ENCODE assay signal across 11 mouse cellular contexts in genomic region chr8:11381544-11381943, GRCm38 (mm10).
DNase-seq lines count a peak whose midpoint lies in the region; ATAC-seq and TF ChIP-seq lines count a peak whose summit lies in the region.
"Had no signal": no experiment of that assay in that cellular context is flagged by ENCODE, and none has a peak within 500 bp of the region (broad histone marks: within the 10 kb centered on the region; RNA-seq: fewer than 3 reads in every experiment).

No protein-coding gene starts in this region.

- TF ChIP-seq EP300 in lung, postnatal 0 days (IDR thresholded peaks at IDR 0.05) = no peak
- TF ChIP-seq EP300 in heart, postnatal 0 days (IDR thresholded peaks at IDR 0.05; ENCODE audit: low read depth) = no peak
- no peak for TF ChIP-seq EP300 in stomach, postnatal 0 days (optimal IDR thresholded peaks at IDR 0.05)

- H3K9ac ChIP-seq in heart, embryonic 13.5 days = peak overlapping the region; percentile 64
- H3K9ac ChIP-seq in lung, postnatal 0 days (replicated peaks; ENCODE audit: low read depth) = no peak overlapping the region
- peak overlapping the region; percentile 12; the same call in 1 of the 2 replicates for H3K9ac ChIP-seq in heart, postnatal 0 days (replicated peaks; ENCODE audit: low read depth, low read length)
- no peak overlapping the region for H3K9ac ChIP-seq in stomach, postnatal 0 days (ENCODE audit: low read length)
- H3K9ac ChIP-seq: neural tube, embryonic 15.5 days had no signal

- 0 out of 2 replicates have a peak overlapping the region, but pooled peaks have one; percentile 33 for H3K4me2 ChIP-seq in heart, embryonic 13.5 days
- H3K4me2 ChIP-seq in lung, postnatal 0 days (replicated peaks; ENCODE audit: low read depth, low read length) = no peak overlapping the region
- peak overlapping the region; percentile 12; the same call in 1 of the 2 replicates for H3K4me2 ChIP-seq in heart, postnatal 0 days (ENCODE audit: low read depth, low read length)
- no peak overlapping the region for H3K4me2 ChIP-seq in stomach, postnatal 0 days (replicated peaks; ENCODE audit: low read depth)
- H3K4me2 ChIP-seq: neural tube, embryonic 15.5 days had no signal

- DNase-seq in heart, adult 18-20 months = no peak
- no peak for DNase-seq in lung, postnatal 0 days (ENCODE audit: low spot score)
- no peak for DNase-seq in lung, postnatal 25 days (ENCODE audit: low spot score)
- no peak for DNase-seq in heart, postnatal 0 days (ENCODE audit: low spot score)
- DNase-seq in stomach, postnatal 0 days (ENCODE audit: low spot score) = no peak
- DNase-seq: kidney, adult 11 months; kidney, postnatal 14 days had no signal

- H3K27me3 ChIP-seq in heart, embryonic 13.5 days (replicated peaks) = no peaks in the 10 kb centered on the region
- H3K27me3 ChIP-seq in lung, postnatal 0 days (replicated peaks; ENCODE audit: insufficient read depth, low read length) = no peaks in the 10 kb centered on the region
- no peaks in the 10 kb centered on the region for H3K27me3 ChIP-seq in heart, postnatal 0 days (ENCODE audit: control insufficient read depth, insufficient read depth, low read length)
- H3K27me3 ChIP-seq in stomach, postnatal 0 days (ENCODE audit: control insufficient read depth, insufficient read depth, low read length) = no peaks in the 10 kb centered on the region
- H3K27me3 ChIP-seq: neural tube, embryonic 15.5 days had no signal

- WGBS in heart, embryonic 13.5 days = 84% methylated on average over 7 of the region's 7 CpGs
- 82% methylated on average over 7 of the region's 7 CpGs for WGBS in lung, postnatal 0 days
- 82% methylated on average over 7 of the region's 7 CpGs for WGBS in heart, postnatal 0 days
- 81% methylated on average over 7 of the region's 7 CpGs for WGBS in stomach, postnatal 0 days

- H3K9me3 ChIP-seq in heart, embryonic 13.5 days = no peaks in the 10 kb centered on the region
- no peaks in the 10 kb centered on the region for H3K9me3 ChIP-seq in lung, postnatal 0 days (ENCODE audit: low read length)
- no peaks in the 10 kb centered on the region for H3K9me3 ChIP-seq in heart, postnatal 0 days (replicated peaks; ENCODE audit: control insufficient read depth, low read length)
- no peaks in the 10 kb centered on the region for H3K9me3 ChIP-seq in stomach, postnatal 0 days (ENCODE audit: control insufficient read depth, low read length)
- H3K9me3 ChIP-seq: megakaryocyte, embryonic 14.5 days; neural tube, embryonic 15.5 days had no signal

- H3K4me1 ChIP-seq in heart, embryonic 13.5 days = peaks cover 81% of the 10 kb centered on the region
- peaks cover 39% of the 10 kb centered on the region for H3K4me1 ChIP-seq in lung, postnatal 0 days (ENCODE audit: insufficient read depth, low read depth, low read length)
- peaks cover 72% of the 10 kb centered on the region for H3K4me1 ChIP-seq in heart, postnatal 0 days (ENCODE audit: control insufficient read depth, insufficient read depth)
- peaks cover 4% of the 10 kb centered on the region; the same call in 1 of the 2 replicates for H3K4me1 ChIP-seq in stomach, postnatal 0 days (replicated peaks; ENCODE audit: control insufficient read depth, insufficient read depth)
- H3K4me1 ChIP-seq: megakaryocyte, embryonic 14.5 days had no signal

- H3K36me3 ChIP-seq in heart, embryonic 13.5 days = no peaks in the 10 kb centered on the region
- peaks cover 3% of the 10 kb centered on the region; the same call in 1 of the 2 replicates for H3K36me3 ChIP-seq in lung, postnatal 0 days (ENCODE audit: insufficient read depth, low read length)
- H3K36me3 ChIP-seq in heart, postnatal 0 days (replicated peaks; ENCODE audit: control insufficient read depth, insufficient read depth, low read length) = 0 out of 2 replicates have a peak, but pooled peaks cover 12% of the 10 kb centered on the region
- no peaks in the 10 kb centered on the region for H3K36me3 ChIP-seq in stomach, postnatal 0 days (ENCODE audit: control insufficient read depth, insufficient read depth, low read length)
- H3K36me3 ChIP-seq: neural tube, embryonic 15.5 days had no signal

- TF ChIP-seq CTCF in lung, postnatal 0 days (IDR thresholded peaks at IDR 0.05) = no peak
- TF ChIP-seq CTCF in heart, postnatal 0 days (IDR thresholded peaks at IDR 0.05; ENCODE audit: low read depth) = no peak
- no peak for TF ChIP-seq CTCF in stomach, postnatal 0 days (IDR thresholded peaks at IDR 0.05; ENCODE audit: low read depth)

- H3K4me3 ChIP-seq in heart, embryonic 13.5 days = no peak overlapping the region
- H3K4me3 ChIP-seq in lung, postnatal 0 days (ENCODE audit: low read depth, low read length) = no peak overlapping the region
- H3K4me3 ChIP-seq in heart, postnatal 0 days (ENCODE audit: low read depth, low read length) = no peak overlapping the region
- H3K4me3 ChIP-seq in stomach, postnatal 0 days (ENCODE audit: low read depth, low read length) = no peak overlapping the region
- H3K4me3 ChIP-seq: megakaryocyte, embryonic 14.5 days; neural tube, embryonic 15.5 days had no signal

- H3K27ac ChIP-seq in heart, embryonic 13.5 days (replicated peaks) = peak overlapping the region; percentile 78
- H3K27ac ChIP-seq in lung, postnatal 0 days (ENCODE audit: low read length) = peak overlapping the region; percentile 85
- peak overlapping the region; percentile 87 for H3K27ac ChIP-seq in heart, postnatal 0 days (ENCODE audit: low read depth)
- peak overlapping the region; percentile 83 for H3K27ac ChIP-seq in stomach, postnatal 0 days (replicated peaks)
- H3K27ac ChIP-seq: neural tube, embryonic 15.5 days had no signal

- no peak for ATAC-seq in heart, embryonic 13.5 days (ENCODE audit: extremely low read depth, insufficient number of reproducible peaks, low FRiP score, low TSS enrichment)
- ATAC-seq in lung, postnatal 0 days = no peak
- no peak for ATAC-seq in heart, postnatal 0 days (ENCODE audit: insufficient read depth, low read depth)
- no peak for ATAC-seq in stomach, postnatal 0 days (ENCODE audit: low FRiP score, low TSS enrichment)
- ATAC-seq in activated CD4-positive, CD25-positive, alpha-beta regulatory T cell, adult 4 months = no peak

Comparison
In these comparisons a context has a peak if more than half of its experiments do, and no peak if none do; other contexts are left out.
1. H3K4me2 ChIP-seq: peak in heart, embryonic 13.5 days (single experiment) and heart, postnatal 0 days (single experiment); none in lung, postnatal 0 days (single experiment) and stomach, postnatal 0 days (single experiment).
2. H3K9ac ChIP-seq: peak in heart, embryonic 13.5 days (single experiment) and heart, postnatal 0 days (single experiment); none in lung, postnatal 0 days (single experiment) and stomach, postnatal 0 days (single experiment).
3. Peak in every context shown above with its lines, with median percentiles within 50 percentile points of each other: H3K27ac ChIP-seq.